Mouse (Mus musculus) layer of hippocampus, adult 18-20 months (tissue): ENCODE data around the gene Gm4981. TPM values are rescaled to one million over a fixed set of nuclear protein-coding genes. Genes with fewer than 3 reads are reported as not detected.
"Not testable (repeated sequence)": the region's sequence is repeated elsewhere in the genome, so short reads cannot be mapped to it uniquely, and the experiment has no call there.

Experiments
- DNase-seq, 2 experiments: peaks; one replicate each; pipeline ENCODE4 v3.0.0; 2022; ENCODE audit warnings: low spot score in 2 of 2
- long read RNA-seq: library from polyadenylated mRNA; stranded (forward); transcript quantifications from one replicate; pipeline ENCODE4 v2.0.0, GENCODE M21; 2021
- total RNA-seq, 2 experiments: library from RNA; stranded (reverse); gene quantifications; 2 replicates each; pipeline ENCODE4 v1.2.3; 2021

The Gm4981 gene
- not detected for total RNA-seq
- long read RNA-seq, result 0 reads

- no peak for DNase-seq
These were observed at the start of gene Gm4981 for GRCm38 (mm10) chr10:58236613-58237012. Gene Gm4981, minus strand, starts transcription at chr10:58236701.

DNA sequence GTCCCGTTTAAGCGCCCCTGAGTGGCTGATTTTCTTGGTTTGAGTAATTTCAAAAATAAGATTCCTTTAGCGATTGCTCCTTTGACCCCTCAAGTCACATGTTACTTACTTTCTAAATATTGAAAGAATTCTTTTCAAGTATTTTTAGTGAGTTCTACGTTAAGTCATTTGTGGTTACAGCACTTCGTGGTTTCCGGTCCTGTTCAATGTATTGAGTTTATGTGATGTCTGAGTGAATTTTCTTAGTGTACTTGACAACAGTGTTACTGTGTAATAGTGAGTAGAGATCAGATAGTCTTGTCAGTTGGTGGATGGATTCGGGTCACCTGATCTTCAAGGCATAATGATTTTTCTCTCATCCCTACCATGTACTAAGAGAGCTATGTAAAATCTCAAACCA, 45.7 kb upstream of the Gm4981 start:
- no peak for DNase-seq

GRCm38 (mm10) chr10:58258466-58258865, 22.0 kb upstream of the Gm4981 start:
- DNase-seq, result no peak

DNA sequence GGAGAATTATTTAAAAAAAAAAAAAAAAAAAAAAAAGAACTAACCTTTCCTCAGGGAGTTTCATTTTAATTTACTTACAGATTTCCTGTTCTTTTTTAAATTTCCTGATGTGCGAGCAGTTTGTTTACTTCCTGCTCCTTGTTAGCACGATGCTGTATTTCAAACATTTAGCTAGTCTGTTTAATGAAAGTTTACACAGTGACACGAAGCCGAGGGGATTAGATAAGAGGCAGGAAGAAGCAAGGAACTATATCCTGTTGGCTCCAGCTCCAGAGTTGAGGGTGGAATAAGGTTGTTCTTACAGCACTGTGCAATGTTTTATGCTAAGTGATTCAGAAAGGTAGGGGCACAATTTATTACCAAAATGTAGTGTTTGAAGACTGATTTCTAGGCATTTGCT, 19.5 kb upstream of the Gm4981 start:
- DNase-seq, result no peak

DNA sequence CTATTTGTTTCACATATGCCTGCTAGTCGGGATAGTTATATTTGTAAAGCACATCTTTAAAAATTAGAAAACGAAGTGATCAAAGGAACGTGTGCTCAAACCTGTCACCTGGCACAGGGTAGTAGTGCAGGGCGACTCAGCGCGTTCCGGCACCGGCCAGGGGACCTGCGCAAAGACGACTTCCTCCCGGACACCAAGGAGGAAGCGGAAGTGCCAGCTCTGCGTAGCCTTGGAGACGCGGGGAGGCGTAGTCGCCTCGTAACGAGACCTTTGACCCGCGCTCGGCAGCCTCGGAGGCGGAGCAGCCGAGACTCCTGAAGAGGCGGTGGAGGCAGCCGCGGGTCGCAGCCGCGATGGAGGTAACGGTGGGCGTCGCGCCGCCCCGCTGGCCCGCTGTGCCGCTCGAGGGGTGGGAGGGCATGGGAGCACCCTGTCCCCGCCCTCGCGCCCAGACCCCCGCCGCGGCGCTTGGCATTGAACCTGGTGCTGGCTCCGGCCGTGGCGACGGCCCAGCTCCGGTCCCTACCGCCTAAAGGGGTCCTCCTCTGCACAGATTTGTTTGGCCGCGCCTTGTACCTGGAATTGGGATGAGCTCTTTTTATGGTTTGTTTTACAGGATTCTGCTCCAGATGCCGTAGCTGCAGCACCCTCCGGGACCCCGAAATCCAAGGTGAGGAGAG, 18.9 kb upstream of the Gm4981 start, which contains the start of gene Gcc2:
TSS of gene Gcc2 (plus strand) at position 285 of the 680 bp plus-strand sequence.
- DNase-seq, result peak; percentile 93 to 94

- no peak for DNase-seq
These were observed 18.2 kb upstream of the Gm4981 start for GRCm38 (mm10) chr10:58254635-58255175.

- DNase-seq, result no peak
These were observed 13.0 kb upstream of the Gm4981 start for GRCm38 (mm10) chr10:58249535-58249934.

DNA sequence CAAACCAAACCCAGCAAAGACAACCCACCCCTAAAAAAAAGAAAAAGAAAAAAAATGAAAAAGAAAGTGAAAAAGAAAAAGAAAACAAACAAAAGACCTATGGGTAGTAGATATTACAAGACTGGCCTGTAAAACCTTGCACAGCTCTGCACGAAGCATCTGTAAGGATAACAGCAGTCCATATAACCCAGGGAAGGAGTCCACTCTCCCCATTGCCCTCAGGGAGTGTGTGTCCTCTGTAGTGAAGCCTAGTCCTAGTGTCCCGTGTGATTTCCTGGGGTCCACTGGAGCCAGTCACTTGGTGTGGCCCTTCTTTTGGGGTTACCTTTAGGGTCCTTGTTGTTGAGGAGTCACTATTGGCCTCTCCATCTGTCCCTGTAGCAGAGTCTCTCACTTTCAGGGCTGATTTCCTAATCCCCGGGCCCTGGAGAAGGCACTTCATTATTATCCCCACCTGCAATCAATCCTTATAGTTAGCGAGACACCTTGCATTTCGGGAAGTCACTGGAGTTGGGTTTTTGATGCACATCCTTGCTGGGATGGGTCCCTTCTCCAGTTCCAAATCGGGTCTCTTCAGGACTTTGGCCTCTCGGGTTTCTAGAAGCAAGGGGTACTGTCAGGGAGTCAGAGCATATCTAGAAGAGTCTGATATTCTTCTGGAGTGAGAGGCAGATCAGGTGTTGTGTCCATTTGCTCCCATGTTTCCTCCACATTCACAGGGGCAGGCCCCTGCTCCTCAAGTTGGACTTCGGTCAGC, 2.7 kb upstream of the Gm4981 start:
- peak; percentile 50 to 69 for DNase-seq

DNA sequence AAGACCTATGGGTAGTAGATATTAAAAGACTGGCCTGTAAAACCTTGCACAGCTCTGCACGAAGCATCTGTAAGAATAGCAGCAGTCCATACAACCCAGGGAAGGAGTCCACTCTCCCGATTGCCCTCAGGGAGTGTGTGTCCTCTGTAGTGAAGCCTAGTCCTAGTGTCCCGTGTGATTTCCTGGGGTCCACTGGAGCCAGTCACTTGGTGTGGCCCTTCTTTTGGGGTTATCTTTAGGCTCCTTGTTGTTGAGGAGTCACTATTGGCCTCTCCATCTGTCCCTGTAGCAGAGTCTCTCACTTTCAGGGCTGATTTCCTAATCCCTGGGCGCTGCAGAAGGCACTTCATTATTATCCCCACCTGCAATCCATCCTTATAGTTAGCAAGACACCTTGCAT, 1.5 kb downstream of the Gm4981 start:
- not testable (repeated sequence) for DNase-seq

DNA sequence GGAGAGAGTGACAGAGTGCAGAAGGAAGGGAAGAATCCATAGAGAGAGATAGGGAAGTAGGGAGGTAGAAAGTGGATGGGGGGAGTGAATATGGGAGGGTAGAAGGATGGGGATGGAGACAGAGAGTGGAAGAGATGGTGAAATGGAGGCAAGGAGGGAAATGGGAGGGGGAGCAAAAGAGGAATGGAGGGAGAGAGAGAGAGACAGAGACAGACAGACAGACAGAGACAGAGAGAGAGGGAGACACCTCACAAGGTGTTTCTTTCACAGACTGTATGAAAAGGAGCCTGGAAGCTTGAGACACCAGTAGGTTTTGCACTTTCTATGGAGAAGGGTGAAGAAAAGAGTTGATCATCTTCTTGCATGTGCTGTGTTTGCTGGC, 2.8 kb downstream of the Gm4981 start:
- DNase-seq, result not testable (repeated sequence)

GRCm38 (mm10) chr10:58233054-58233739, 3.3 kb downstream of the Gm4981 start:
- DNase-seq, result not testable (repeated sequence)

DNA sequence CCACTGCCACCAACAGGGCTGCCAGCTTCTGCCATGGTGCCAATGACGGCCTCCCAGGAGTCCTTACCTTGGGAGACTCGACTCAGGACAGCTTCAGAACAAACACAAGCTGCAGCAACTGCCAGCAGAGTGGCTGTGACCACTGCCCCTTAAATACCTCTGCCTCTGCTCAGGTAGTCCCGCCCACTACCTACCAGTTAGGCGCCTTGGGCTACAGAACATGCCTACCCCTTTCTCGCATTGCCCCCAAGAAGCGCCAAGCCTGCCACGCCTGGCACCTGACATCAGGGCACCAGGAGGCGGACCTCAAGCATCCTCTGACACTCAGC, 3.9 kb downstream of the Gm4981 start, which contains the start of gene Duxf3:
TSS of gene Duxf3 (minus strand) at position 35 of the 329 bp plus-strand sequence.
- DNase-seq, result not testable (repeated sequence)

- DNase-seq, result peak; percentile 73 to 76
These were observed 4.5 kb downstream of the Gm4981 start for GRCm38 (mm10) chr10:58231779-58232640.

- not testable (repeated sequence) for DNase-seq
These were observed 5.4 kb downstream of the Gm4981 start for GRCm38 (mm10) chr10:58231088-58231487.

DNA sequence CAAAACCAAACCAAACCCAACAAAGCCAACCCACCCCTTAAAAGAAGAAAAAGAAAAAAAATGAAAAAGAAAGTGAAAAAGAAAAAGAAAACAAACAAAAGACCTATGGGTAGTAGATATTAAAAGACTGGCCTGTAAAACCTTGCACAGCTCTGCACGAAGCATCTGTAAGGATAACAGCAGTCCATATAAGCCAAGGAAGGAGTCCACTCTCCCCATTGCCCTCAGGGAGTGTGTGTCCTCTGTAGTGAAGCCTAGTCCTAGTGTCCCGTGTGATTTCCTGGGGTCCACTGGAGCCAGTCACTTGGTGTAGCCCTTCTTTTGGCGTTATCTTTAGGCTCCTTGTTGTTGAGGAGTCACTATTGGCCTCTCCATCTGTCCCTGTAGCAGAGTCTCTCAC, 6.5 kb downstream of the Gm4981 start:
- DNase-seq, result not testable (repeated sequence)

GRCm38 (mm10) chr10:58227798-58228197, 8.7 kb downstream of the Gm4981 start:
- not testable (repeated sequence) for DNase-seq

DNA sequence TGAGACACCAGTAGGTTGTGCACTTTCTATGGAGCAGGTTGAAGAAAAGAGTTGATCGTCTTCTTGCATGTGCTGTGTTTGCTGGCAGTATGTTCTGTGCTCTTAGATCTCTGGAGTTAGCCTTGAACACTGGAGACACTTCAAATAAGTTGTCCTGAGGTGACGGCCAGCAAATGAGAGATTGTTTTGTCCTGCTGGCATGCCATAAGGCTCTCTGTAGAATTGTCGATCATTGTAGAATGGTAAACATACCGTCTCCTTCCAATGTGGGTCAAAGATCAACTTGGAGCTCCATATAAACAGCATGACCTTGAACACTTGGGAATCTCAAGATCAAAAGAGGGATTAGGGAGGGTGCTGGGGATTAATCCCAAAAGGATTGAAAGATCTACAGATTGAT, 10.1 kb downstream of the Gm4981 start:
- not testable (repeated sequence) for DNase-seq

DNA sequence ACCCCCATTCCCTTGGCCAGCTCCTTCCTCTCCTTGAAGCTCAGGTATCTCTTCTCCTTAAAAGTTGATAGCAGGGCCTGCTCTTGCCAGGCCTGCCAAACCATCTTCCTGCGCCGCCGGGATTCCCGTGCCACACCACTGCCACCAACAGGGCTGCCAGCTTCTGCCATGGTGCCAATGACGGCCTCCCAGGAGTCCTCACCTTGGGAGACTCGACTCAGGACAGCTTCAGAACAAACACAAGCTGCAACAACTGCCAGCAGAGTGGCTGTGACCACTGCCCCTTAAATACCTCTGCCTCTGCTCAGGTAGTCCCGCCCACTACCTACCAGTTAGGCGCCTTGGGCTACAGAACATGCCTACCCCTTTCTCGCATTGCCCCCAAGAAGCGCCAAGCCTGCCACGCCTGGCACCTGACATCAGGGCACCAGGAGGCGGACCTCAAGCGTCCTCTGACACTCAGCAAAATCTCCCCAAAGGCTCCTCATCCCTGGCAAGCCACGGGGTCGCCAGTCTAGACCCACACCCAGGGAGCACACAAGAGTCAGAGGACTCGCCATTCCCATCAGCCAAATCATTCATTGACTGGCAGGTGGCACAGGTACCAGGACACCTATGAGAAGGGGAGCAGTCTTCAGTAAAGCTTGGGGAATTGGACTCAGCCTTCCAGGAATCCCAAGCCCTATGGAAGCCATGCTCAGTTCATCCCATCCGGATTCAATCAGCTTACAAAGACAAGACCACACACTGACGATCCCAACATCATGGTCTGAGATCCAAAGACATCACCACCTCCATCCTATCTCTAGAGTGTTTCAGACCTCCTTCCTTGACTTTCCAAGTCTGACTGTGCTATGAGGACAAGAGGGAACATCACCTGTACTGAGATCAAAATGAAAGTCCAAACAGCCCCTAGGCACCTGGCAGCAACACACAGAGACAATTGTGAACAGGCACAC, 11.4 kb downstream of the Gm4981 start, which contains the start of gene AW822073:
TSS of gene AW822073 (minus strand) at position 104 of the 959 bp plus-strand sequence.
- DNase-seq, result not testable (repeated sequence)
